Mouse (Mus musculus): ENCODE measurements at regions not wholly inside any gene's neighbourhood (a gene's known extent, or its start where the extent isn't known, plus 50 kb on each side); places are given as distances from the start of the nearest gene placed in this dataset.

- no peak for ATAC-seq (ENCODE audit: low FRiP score, low read depth)
- no peak overlapping the region for H3K4me3 ChIP-seq (replicated peaks; ENCODE audit: low read length)
- H3K9me3 ChIP-seq (ENCODE audit: control insufficient read depth, low read length): no peaks in the 10 kb centered on the region
- no peaks in the 10 kb centered on the region for H3K36me3 ChIP-seq (ENCODE audit: control insufficient read depth, insufficient read depth, low read length)
- DNase-seq (ENCODE audit: low spot score): no peak
- no peaks in the 10 kb centered on the region for H3K4me1 ChIP-seq (ENCODE audit: control insufficient read depth, insufficient read depth, low read length)
- H3K27me3 ChIP-seq (ENCODE audit: control insufficient read depth, insufficient read depth, low read length): no peaks in the 10 kb centered on the region
- no peak overlapping the region for H3K4me2 ChIP-seq (replicated peaks; ENCODE audit: low read depth, low read length, severe bottlenecking)
- H3K9ac ChIP-seq (ENCODE audit: low read depth, low read length, severe bottlenecking): no peak overlapping the region
- H3K27ac ChIP-seq (replicated peaks; ENCODE audit: low read depth, low read length): no peak overlapping the region
- 75% methylated on average over 4 of the region's 4 CpGs for WGBS
- TF ChIP-seq POLR2A (IDR thresholded peaks at IDR 0.05; ENCODE audit: borderline replicate concordance, extremely low read depth, insufficient read depth, insufficient read length): no peak
Measured at GRCm38 (mm10) chr13:53926128-53926527, 129.4 kb downstream of the Drd1 start.

GRCm38 (mm10) chr13:53924433-53924832, 131.1 kb downstream of the Drd1 start:
- DNase-seq (ENCODE audit: low spot score): no peak
- Histone ChIP-seq H3K4me3 (replicated peaks; ENCODE audit: low read length) (no peak overlapping the region), H3K9ac (ENCODE audit: low read depth, low read length, severe bottlenecking) (no peak overlapping the region), H3K4me2 (replicated peaks; ENCODE audit: low read depth, low read length, severe bottlenecking) (no peak overlapping the region), H3K9me3 (ENCODE audit: control insufficient read depth, low read length) (no peaks in the 10 kb centered on the region), H3K27ac (replicated peaks; ENCODE audit: low read depth, low read length) (no peak overlapping the region), H3K36me3 (ENCODE audit: control insufficient read depth, insufficient read depth, low read length) (no peaks in the 10 kb centered on the region), H3K4me1 (ENCODE audit: control insufficient read depth, insufficient read depth, low read length) (no peaks in the 10 kb centered on the region), H3K27me3 (ENCODE audit: control insufficient read depth, insufficient read depth, low read length) (no peaks in the 10 kb centered on the region)
- no peak for ATAC-seq (ENCODE audit: low FRiP score, low read depth)
- TF ChIP-seq POLR2A (IDR thresholded peaks at IDR 0.05; ENCODE audit: borderline replicate concordance, extremely low read depth, insufficient read depth, insufficient read length): no peak
- WGBS: 96% methylated on average over 4 of the region's 4 CpGs

GRCm38 (mm10) chr13:53923721-53924374, 131.7 kb downstream of the Drd1 start:
- no peaks in the 10 kb centered on the region for H3K36me3 ChIP-seq (ENCODE audit: control insufficient read depth, insufficient read depth, low read length)
- H3K4me2 ChIP-seq (replicated peaks; ENCODE audit: low read depth, low read length, severe bottlenecking): no peak overlapping the region
- no peaks in the 10 kb centered on the region for H3K27me3 ChIP-seq (ENCODE audit: control insufficient read depth, insufficient read depth, low read length)
- WGBS: 64% methylated on average over 7 of the region's 7 CpGs
- no peak for DNase-seq (ENCODE audit: low spot score)
- H3K9ac ChIP-seq (ENCODE audit: low read depth, low read length, severe bottlenecking): no peak overlapping the region
- no peak overlapping the region for H3K27ac ChIP-seq (replicated peaks; ENCODE audit: low read depth, low read length)
- ATAC-seq (ENCODE audit: low FRiP score, low read depth): no peak
- H3K4me3 ChIP-seq (replicated peaks; ENCODE audit: low read length): no peak overlapping the region
- no peaks in the 10 kb centered on the region for H3K9me3 ChIP-seq (ENCODE audit: control insufficient read depth, low read length)
- no peaks in the 10 kb centered on the region for H3K4me1 ChIP-seq (ENCODE audit: control insufficient read depth, insufficient read depth, low read length)
- TF ChIP-seq POLR2A (IDR thresholded peaks at IDR 0.05; ENCODE audit: borderline replicate concordance, extremely low read depth, insufficient read depth, insufficient read length): no peak

- ATAC-seq (ENCODE audit: low FRiP score, low read depth) (no peak), DNase-seq (ENCODE audit: low spot score) (no peak)
- H3K27ac ChIP-seq (replicated peaks; ENCODE audit: low read depth, low read length): no peak overlapping the region
- no peak overlapping the region for H3K9ac ChIP-seq (ENCODE audit: low read depth, low read length, severe bottlenecking)
- 71% methylated on average over 5 of the region's 5 CpGs for WGBS
- H3K4me2 ChIP-seq (replicated peaks; ENCODE audit: low read depth, low read length, severe bottlenecking): no peak overlapping the region
- H3K9me3 ChIP-seq (ENCODE audit: control insufficient read depth, low read length): no peaks in the 10 kb centered on the region
- H3K4me1 ChIP-seq (ENCODE audit: control insufficient read depth, insufficient read depth, low read length): no peaks in the 10 kb centered on the region
- no peaks in the 10 kb centered on the region for H3K27me3 ChIP-seq (ENCODE audit: control insufficient read depth, insufficient read depth, low read length)
- H3K4me3 ChIP-seq (replicated peaks; ENCODE audit: low read length): no peak overlapping the region
- no peak for TF ChIP-seq POLR2A (IDR thresholded peaks at IDR 0.05; ENCODE audit: borderline replicate concordance, extremely low read depth, insufficient read depth, insufficient read length)
- H3K36me3 ChIP-seq (ENCODE audit: control insufficient read depth, insufficient read depth, low read length): no peaks in the 10 kb centered on the region
Measured at GRCm38 (mm10) chr13:53921796-53922195, 133.7 kb downstream of the Drd1 start.

- no peak for TF ChIP-seq POLR2A (IDR thresholded peaks at IDR 0.05; ENCODE audit: borderline replicate concordance, extremely low read depth, insufficient read depth, insufficient read length)
- DNase-seq (ENCODE audit: low spot score) (no peak), ATAC-seq (ENCODE audit: low FRiP score, low read depth) (no peak)
- H3K4me3 ChIP-seq (replicated peaks; ENCODE audit: low read length): no peak overlapping the region
- H3K27ac ChIP-seq (replicated peaks; ENCODE audit: low read depth, low read length): no peak overlapping the region
- H3K4me2 ChIP-seq (replicated peaks; ENCODE audit: low read depth, low read length, severe bottlenecking): no peak overlapping the region
- no peaks in the 10 kb centered on the region for H3K4me1 ChIP-seq (ENCODE audit: control insufficient read depth, insufficient read depth, low read length)
- H3K9ac ChIP-seq (ENCODE audit: low read depth, low read length, severe bottlenecking): no peak overlapping the region
- H3K36me3 ChIP-seq (ENCODE audit: control insufficient read depth, insufficient read depth, low read length): no peaks in the 10 kb centered on the region
- 45% methylated on average over 5 of the region's 5 CpGs for WGBS
- no peaks in the 10 kb centered on the region for H3K9me3 ChIP-seq (ENCODE audit: control insufficient read depth, low read length)
- H3K27me3 ChIP-seq (ENCODE audit: control insufficient read depth, insufficient read depth, low read length): no peaks in the 10 kb centered on the region
Measured at GRCm38 (mm10) chr13:53919851-53920381, 135.6 kb downstream of the Drd1 start.
